Mouse (Mus musculus) spleen, adult 2 months (tissue): ENCODE data around the gene Sh3bp5.

Experiments used
- CTCF ChIP-seq: fragments of 200-500 bp; IDR thresholded peaks from 2 replicates; pipeline ENCODE4 v1.5.1; 2011; ENCODE audit warnings: mild to moderate bottlenecking, inconsistent platforms; ENCODE audit not compliant: insufficient read depth, insufficient read length, insufficient replicate concordance; ENCODE audit errors: extremely low read depth
- POLR2A ChIP-seq: fragments of 200-500 bp; IDR thresholded peaks from 2 replicates; pipeline ENCODE4 v1.6.1; 2011; ENCODE audit warnings: low read depth, low read length, inconsistent platforms

DNA sequence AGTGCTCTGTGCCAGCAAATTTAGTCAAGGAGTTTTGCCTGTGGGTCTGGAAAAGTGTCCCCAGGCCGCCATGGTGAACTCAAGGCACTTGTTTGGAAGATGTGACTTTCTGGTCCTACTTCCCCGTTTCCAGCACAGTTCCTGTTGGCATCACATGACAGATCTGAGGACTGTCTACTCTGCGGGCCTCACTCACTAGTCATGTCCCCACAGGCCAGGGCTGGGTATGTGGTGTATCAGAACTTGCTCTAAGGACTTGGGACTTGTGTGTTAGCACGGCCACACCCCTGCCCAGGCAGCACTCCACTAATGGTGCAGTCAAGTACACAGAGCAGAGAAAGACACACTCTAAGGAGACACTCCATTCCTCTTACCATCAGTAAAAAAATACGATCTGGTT is 46.5 kb upstream of the Sh3bp5 start:
- TF ChIP-seq POLR2A (no peak), CTCF (no peak)
